ENCODE assay signal across 8 mouse cellular contexts in genomic region chr12:81483656-81484055, GRCm38 (mm10). TPM values are rescaled to one million over a fixed set of nuclear protein-coding genes. Genes with fewer than 3 reads are reported as not detected.
DNase-seq lines count a peak whose midpoint lies in the region; ATAC-seq and TF ChIP-seq lines count a peak whose summit lies in the region.

No protein-coding gene starts in this region.

- no peak for DNase-seq in layer of hippocampus, adult 2 months (ENCODE audit: low spot score in 2 of 2)
- DNase-seq in layer of hippocampus, adult 9-11 months, result no peak
- peak; percentile 41 for DNase-seq in R1 (ENCODE audit: low read depth, low spot score)
- DNase-seq in limb, embryonic 11.5 days (ENCODE audit: low spot score), result peak; percentile 56
- no peak for DNase-seq in left cerebral cortex, adult 9 months (ENCODE audit: low spot score in 2 of 2)
- DNase-seq in right cerebral cortex, postnatal 14 days, result no peak

- no peaks in the 10 kb centered on the region for H3K36me3 ChIP-seq in limb, embryonic 11.5 days (ENCODE audit: control insufficient read depth, insufficient read depth, low read length)
- no peaks in the 10 kb centered on the region for H3K36me3 ChIP-seq in neural tube, embryonic 14.5 days (ENCODE audit: control insufficient read depth, insufficient read depth, low read length)

- peak overlapping the region; percentile 37 for H3K4me2 ChIP-seq in limb, embryonic 11.5 days (ENCODE audit: low read depth, severe bottlenecking)
- peak overlapping the region; percentile 66 for H3K4me2 ChIP-seq in neural tube, embryonic 14.5 days (ENCODE audit: low read depth, low read length)

- TF ChIP-seq CTCF in layer of hippocampus, adult 2 months (conservative IDR thresholded peaks at IDR 0.05), result no peak
- no peak for TF ChIP-seq CTCF in embryonic fibroblast, embryonic 13.5 days (IDR thresholded peaks at IDR 0.05; ENCODE audit: borderline replicate concordance, insufficient read depth, low read length)

- H3K27ac ChIP-seq in layer of hippocampus, adult 2 months, result peak overlapping the region; percentile 94
- H3K27ac ChIP-seq in embryonic fibroblast, embryonic 13.5 days (ENCODE audit: insufficient read depth, low read length), result no peak overlapping the region
- no peak overlapping the region for H3K27ac ChIP-seq in limb, embryonic 11.5 days (replicated peaks; ENCODE audit: low read depth, low read length)
- no peak overlapping the region for H3K27ac ChIP-seq in neural tube, embryonic 14.5 days (ENCODE audit: low read depth, low read length)

- no peak overlapping the region for H3K9ac ChIP-seq in limb, embryonic 11.5 days (ENCODE audit: low read length)
- peak overlapping the region; percentile 66; the same call in 1 of the 2 replicates for H3K9ac ChIP-seq in neural tube, embryonic 14.5 days (replicated peaks; ENCODE audit: low read depth, low read length)

- H3K27me3 ChIP-seq in limb, embryonic 11.5 days (ENCODE audit: control insufficient read depth, insufficient read depth, low read length), result no peaks in the 10 kb centered on the region
- no peaks in the 10 kb centered on the region for H3K27me3 ChIP-seq in neural tube, embryonic 14.5 days (ENCODE audit: control insufficient read depth, insufficient read depth, low read length)

- WGBS in limb, embryonic 11.5 days, result 46% methylated on average over 17 of the region's 17 CpGs
- 33% methylated on average over 17 of the region's 17 CpGs for WGBS in neural tube, embryonic 14.5 days

- no peaks in the 10 kb centered on the region for H3K4me1 ChIP-seq in embryonic fibroblast, embryonic 13.5 days (ENCODE audit: control insufficient read depth, insufficient read depth, low read length)
- no peaks in the 10 kb centered on the region for H3K4me1 ChIP-seq in limb, embryonic 11.5 days (ENCODE audit: control insufficient read depth, insufficient read depth, low read length)
- 0 out of 2 replicates have a peak, but pooled peaks cover 3% of the 10 kb centered on the region for H3K4me1 ChIP-seq in neural tube, embryonic 14.5 days (ENCODE audit: control insufficient read depth, insufficient read depth, low read length)

- TF ChIP-seq POLR2A in embryonic fibroblast, embryonic 13.5 days (IDR thresholded peaks at IDR 0.05; ENCODE audit: low read depth, low read length), result no peak

- no peak for ATAC-seq in limb, embryonic 11.5 days (ENCODE audit: insufficient number of reproducible peaks, low FRiP score, low TSS enrichment, low read depth)
- ATAC-seq in neural tube, embryonic 14.5 days (ENCODE audit: low read depth), result no peak

- H3K4me3 ChIP-seq in layer of hippocampus, adult 2 months, result peak overlapping the region; percentile 75
- H3K4me3 ChIP-seq in embryonic fibroblast, embryonic 13.5 days (ENCODE audit: insufficient read depth, low read length), result peak overlapping the region; percentile 39; the same call in 1 of the 2 replicates
- peak overlapping the region; percentile 70 for H3K4me3 ChIP-seq in limb, embryonic 11.5 days (ENCODE audit: low read depth, low read length)
- H3K4me3 ChIP-seq in neural tube, embryonic 14.5 days (ENCODE audit: low read depth, low read length), result peak overlapping the region; percentile 67

- H3K9me3 ChIP-seq in limb, embryonic 11.5 days (ENCODE audit: control insufficient read depth, low read length), result no peaks in the 10 kb centered on the region
- H3K9me3 ChIP-seq in neural tube, embryonic 14.5 days (ENCODE audit: control insufficient read depth, low read length), result no peaks in the 10 kb centered on the region

RNA-seq across cellular contexts. Expression of gene Cox16, which starts 1.3 kb away (rescaled TPM):
- 10 to 100 TPM; 34.5 to 45.3 TPM for total RNA-seq in layer of hippocampus, adult 2 months (2021)
- polyA plus RNA-seq in embryonic fibroblast, embryonic 13.5 days (2011; ENCODE audit: insufficient read length, low read depth, missing spikeins), result 61.4 and 68.8 TPM in 2 replicates
- polyA plus RNA-seq in limb, embryonic 11.5 days (2014; fragmentation: Nextera tagmentation; extraction: Ambion mirVana), result 103 and 117 TPM in 2 replicates
- 133 and 138 TPM in 2 replicates for polyA plus RNA-seq in neural tube, embryonic 14.5 days (2014; fragmentation: Nextera tagmentation; extraction: Ambion mirVana)

RNA-seq across cellular contexts. Expression of gene Gm20498, which starts 49.0 kb away (rescaled TPM):
- 10 to 100 TPM; 37.3 to 40.0 TPM for total RNA-seq in layer of hippocampus, adult 2 months (2021)
- 11.9 and 12.7 TPM in 2 replicates for polyA plus RNA-seq in embryonic fibroblast, embryonic 13.5 days (2011; ENCODE audit: insufficient read length, low read depth, missing spikeins)
- polyA plus RNA-seq in limb, embryonic 11.5 days (2014; fragmentation: Nextera tagmentation; extraction: Ambion mirVana), result 32.7 and 39.4 TPM in 2 replicates
- polyA plus RNA-seq in neural tube, embryonic 14.5 days (2014; fragmentation: Nextera tagmentation; extraction: Ambion mirVana), result 35.6 and 47.2 TPM in 2 replicates

RNA-seq across cellular contexts. Expression of gene Synj2bp, which starts 49.1 kb away (rescaled TPM):
- 10 to 100 TPM; 28.9 to 32.4 TPM for total RNA-seq in layer of hippocampus, adult 2 months (2021)
- 35.7 and 38.6 TPM in 2 replicates for polyA plus RNA-seq in embryonic fibroblast, embryonic 13.5 days (2011; ENCODE audit: insufficient read length, low read depth, missing spikeins)
- polyA plus RNA-seq in limb, embryonic 11.5 days (2014; fragmentation: Nextera tagmentation; extraction: Ambion mirVana), result 31.0 and 33.7 TPM in 2 replicates
- 37.1 and 40.5 TPM in 2 replicates for polyA plus RNA-seq in neural tube, embryonic 14.5 days (2014; fragmentation: Nextera tagmentation; extraction: Ambion mirVana)

Comparison
In these comparisons a context has a peak if more than half of its experiments do, and no peak if none do; other contexts are left out.
1. DNase-seq: peak in R1 (single experiment) and limb, embryonic 11.5 days (single experiment); none in layer of hippocampus, adult 2 months (0 of 2), layer of hippocampus, adult 9-11 months (single experiment), left cerebral cortex, adult 9 months (0 of 2) and right cerebral cortex, postnatal 14 days (single experiment).
2. Peak in every context shown above with its lines, with median percentiles within 50 percentile points of each other: H3K4me3 ChIP-seq.